Mouse (Mus musculus) neutrophil, adult 5-6 weeks (primary cell): ENCODE data around the gene Wdr49. TPM values are rescaled to one million over a fixed set of nuclear protein-coding genes. Genes with fewer than 3 reads are reported as not detected.

ENCODE experiments used
- ATAC-seq: fragments of 151-379, 151-347 bp; 2 replicates; pipeline ENCODE4 v1.8.0; 2017; ENCODE audit warnings: mild to moderate bottlenecking, moderate TSS enrichment; ENCODE audit not compliant: insufficient number of reproducible peaks, poor library complexity, low FRiP score, severe bottlenecking; ENCODE audit errors: extremely low read depth
- total RNA-seq: library from RNA; stranded (forward); fragments of 200-1000 nt; gene quantifications from 2 replicates; pipeline ENCODE4 v1.2.3, GENCODE M21; 2017

Gene Wdr49
- total RNA-seq = 0.35 and 0.86 TPM in 2 replicates

GRCm38 (mm10) chr3:75482056-75482455 lies at the start of gene Wdr49:
Gene Wdr49, minus strand, starts transcription at chr3:75482156.
- ATAC-seq = no peak

DNA sequence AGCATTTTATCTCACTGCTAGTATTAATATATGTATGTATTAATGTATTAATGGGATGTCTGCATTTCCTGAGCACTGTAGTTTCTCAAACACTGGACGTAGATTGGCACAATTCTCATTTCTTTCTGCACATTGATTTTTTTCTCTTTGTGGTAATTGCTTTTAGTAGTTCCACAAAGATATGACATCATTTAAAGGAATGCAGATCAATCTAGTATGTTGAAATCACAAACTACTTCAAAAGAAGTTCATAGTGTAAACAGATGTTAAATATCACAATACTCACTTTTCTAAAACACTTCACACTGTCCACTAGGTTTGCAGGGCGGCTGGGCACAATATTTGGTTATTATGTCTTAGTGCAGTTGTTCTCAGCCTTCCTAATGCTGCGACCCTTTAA lies 49.1 kb upstream of the Wdr49 start:
- ATAC-seq = no peak

- no peak for ATAC-seq
Observed at GRCm38 (mm10) chr3:75522527-75522926, 40.6 kb upstream of the Wdr49 start.

DNA sequence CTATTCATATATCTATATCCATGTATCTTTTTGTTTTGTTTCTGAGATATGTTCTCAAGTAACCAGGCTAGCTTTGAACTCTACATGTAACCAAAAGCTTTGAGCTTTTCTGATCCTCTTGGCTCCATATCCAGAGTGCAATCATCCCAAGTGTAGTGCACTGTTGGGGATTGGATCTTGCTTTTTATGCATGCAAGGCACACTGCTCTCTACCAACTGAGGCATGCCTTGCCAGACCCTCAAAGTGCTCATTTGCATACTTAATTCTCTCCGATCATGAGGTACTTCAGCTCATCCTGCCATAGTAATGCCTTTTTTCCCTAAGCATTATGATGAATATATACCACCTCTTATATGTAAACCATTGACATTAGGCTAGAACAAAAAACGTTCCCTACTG lies 39.4 kb upstream of the Wdr49 start:
- no peak for ATAC-seq

- ATAC-seq = peak; percentile 81
Observed at GRCm38 (mm10) chr3:75517631-75518250, 35.8 kb upstream of the Wdr49 start.

GRCm38 (mm10) chr3:75498961-75499960 lies 17.3 kb upstream of the Wdr49 start:
- peak; percentile 89 for ATAC-seq

DNA sequence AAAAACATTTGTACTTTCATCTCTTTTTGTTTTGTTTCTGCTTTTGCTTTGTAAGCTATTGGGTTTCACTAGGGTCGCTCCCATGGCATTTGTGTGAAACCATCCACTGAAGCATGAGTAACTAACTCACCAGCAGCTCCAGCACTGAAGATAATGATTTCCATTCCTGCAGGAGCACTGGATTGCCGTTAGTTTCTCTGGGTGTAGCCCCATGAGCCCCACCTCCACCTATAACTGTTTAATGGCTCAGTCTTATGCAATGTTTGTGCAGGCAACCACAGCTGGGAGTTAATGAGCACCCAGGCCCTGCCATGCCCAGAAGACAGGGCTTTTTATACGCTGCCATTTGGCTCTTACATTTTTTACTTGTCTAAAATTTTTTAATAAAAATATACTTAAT lies 11.0 kb upstream of the Wdr49 start:
- ATAC-seq = no peak

DNA sequence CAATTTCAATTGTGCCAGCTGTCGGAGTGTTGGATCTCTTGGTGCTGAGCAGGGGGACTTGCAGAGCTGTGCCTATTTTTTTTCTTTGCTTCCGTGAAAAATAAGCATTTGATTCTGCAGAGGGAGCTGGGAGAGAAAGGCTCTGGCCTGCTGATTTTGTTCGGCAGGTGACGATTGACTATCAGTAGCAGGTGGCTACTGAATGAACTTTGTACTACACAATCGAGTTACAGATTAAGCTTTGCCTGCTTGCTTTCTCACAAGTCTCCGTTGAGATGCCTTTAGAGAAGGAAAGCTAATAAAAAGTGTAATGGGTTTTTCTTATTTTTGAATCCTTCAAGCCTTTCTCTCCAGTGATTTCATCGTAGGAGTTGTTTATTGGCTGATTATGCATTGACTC lies 6.8 kb downstream of the Wdr49 start:
- no peak for ATAC-seq

- ATAC-seq = no peak
Observed at GRCm38 (mm10) chr3:75474657-75475056, 7.3 kb downstream of the Wdr49 start.

GRCm38 (mm10) chr3:75468154-75468553 lies 13.8 kb downstream of the Wdr49 start:
- no peak for ATAC-seq

GRCm38 (mm10) chr3:75430564-75431181 lies 51.3 kb downstream of the Wdr49 start:
- no peak for ATAC-seq

- ATAC-seq = no peak
Observed at GRCm38 (mm10) chr3:75395918-75396317, 86.0 kb downstream of the Wdr49 start.

DNA sequence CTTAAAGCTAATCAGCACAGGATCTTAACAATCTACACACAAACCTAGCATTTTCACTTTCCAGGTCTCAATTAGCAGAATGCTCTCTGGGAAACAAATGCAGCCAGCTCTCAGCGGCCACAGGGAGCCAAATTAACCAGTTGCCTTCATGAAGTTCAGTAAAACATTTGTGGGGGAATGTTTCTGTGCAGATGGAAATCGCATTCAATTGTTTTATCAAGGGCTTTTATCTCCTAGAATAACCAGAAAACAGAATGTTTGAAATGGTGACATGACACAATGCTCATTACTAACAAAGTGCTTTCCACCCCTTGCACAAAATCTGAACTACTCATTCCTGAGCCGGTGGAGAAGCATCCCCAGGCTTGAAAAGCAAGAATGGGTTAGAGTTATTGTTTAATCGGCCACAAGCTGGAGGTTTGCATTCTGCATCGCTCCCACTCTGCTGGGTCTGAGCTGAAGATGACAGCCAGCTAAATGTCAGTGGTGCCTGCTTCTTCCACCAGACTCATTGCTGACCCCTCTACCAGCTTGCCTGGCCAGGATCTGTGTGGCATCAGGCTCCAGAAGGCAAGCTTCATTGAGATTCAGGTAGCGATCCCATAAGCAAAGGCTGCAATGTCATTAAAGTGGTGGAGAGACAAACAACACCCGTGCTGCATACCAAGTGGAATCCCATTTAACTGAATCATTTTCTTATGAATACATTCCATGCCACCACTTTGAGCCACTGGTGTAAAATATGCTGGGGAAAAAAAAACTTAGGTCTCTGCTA lies 86.6 kb downstream of the Wdr49 start:
- no peak for ATAC-seq

- ATAC-seq = no peak
Observed at GRCm38 (mm10) chr3:75394487-75394886, 87.5 kb downstream of the Wdr49 start.

GRCm38 (mm10) chr3:75381776-75382175 lies 100.2 kb downstream of the Wdr49 start:
- ATAC-seq = no peak

DNA sequence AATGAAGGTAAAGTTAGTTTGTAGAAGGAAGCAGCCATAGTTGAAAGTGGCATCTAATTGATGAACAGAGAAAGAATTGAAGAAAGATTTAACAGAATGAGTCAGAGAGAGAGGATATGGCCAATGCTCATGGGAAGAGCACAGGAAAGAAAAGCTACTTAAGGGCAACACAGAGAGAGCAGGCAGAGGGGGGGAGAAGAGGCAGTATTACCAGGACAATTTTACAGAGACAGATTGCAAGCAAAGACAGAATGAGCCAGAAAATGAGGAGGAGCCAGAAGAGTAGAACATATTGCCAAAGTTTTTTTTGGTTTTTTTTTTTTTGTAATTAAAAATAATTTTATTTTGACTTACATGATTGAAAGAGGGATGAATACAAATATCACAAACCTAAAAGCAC lies 128.0 kb downstream of the Wdr49 start:
- no peak for ATAC-seq

- no peak for ATAC-seq
Observed at GRCm38 (mm10) chr3:75337196-75337595, 144.8 kb downstream of the Wdr49 start.

DNA sequence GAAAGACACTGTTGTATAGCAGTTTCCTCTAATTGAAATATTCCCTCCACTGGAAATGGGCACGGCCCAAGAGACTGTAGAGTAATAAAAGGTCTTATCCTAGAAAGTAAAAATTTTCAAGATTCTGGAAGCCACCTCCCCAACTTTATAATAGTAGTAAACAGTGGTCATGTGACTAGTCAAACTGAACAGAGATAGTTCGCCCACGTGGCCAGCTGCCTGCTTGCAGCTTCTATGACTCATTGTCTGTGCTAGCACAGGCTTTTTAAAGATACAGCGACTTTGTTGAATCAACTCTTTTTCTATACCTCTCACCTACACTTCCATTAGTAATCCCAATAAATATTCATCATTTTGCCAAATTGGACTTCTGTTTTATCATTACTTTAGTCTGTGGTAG lies 161.0 kb downstream of the Wdr49 start:
- ATAC-seq = no peak

DNA sequence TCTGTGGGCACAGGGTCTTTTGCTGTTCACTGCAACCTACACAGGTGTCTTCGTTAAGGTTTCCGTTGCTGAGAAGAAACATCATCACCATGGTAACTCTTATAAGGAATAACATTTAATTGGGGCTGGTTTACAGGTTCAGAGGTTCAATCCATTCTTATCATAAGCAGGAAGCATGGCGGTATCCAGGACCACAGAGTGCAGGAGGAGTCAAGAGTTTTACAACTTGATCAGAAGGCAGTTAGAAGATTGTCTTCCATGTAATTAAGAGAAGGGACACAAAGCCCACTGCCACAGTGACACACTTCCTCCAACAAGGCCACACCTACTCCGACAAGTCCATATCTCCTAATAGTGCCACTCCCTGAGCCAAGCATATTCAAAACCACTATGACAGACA lies 173.1 kb downstream of the Wdr49 start:
- no peak for ATAC-seq
